Mouse (Mus musculus) adrenal gland, postnatal 10 days (tissue): Measurements from ENCODE around the gene Mlc1. TPM values are rescaled to one million over a fixed set of nuclear protein-coding genes. Genes with fewer than 3 reads are reported as not detected.
A peak's percentile ranks its signal among the peaks of the same experiment; 100 is the strongest.

Experiments
- DNase-seq: peaks from one replicate; pipeline ENCODE4 v3.0.0; 2021; ENCODE audit warnings: mixed read lengths
- long read RNA-seq, 2 experiments: library from polyadenylated mRNA; stranded (forward); transcript quantifications; one replicate each; pipeline ENCODE4 v2.0.0; 2021
- total RNA-seq, 2 experiments: library from RNA; stranded (reverse); gene quantifications; 2 replicates each; pipeline ENCODE4 v1.2.3; 2021

Gene Mlc1
- under 1 TPM in 1 of 2 experiments, not detected in 1; 0.09 TPM for total RNA-seq
- long read RNA-seq, experiment 1, partial matches to known transcripts: 0 of 1 reads
- long read RNA-seq, experiment 1, other reads (novel, unspliced or antisense): 0 of 1 reads
- long read RNA-seq, experiment 2: 0 reads

- DNase-seq: no peak
These were observed at the start of gene Mlc1 for GRCm38 (mm10) chr15:88978281-88979137. Gene Mlc1, minus strand, starts transcription at chr15:88979007.

- no peak for DNase-seq
These were observed 41.7 kb upstream of the Mlc1 start for GRCm38 (mm10) chr15:89020492-89020891.

DNA sequence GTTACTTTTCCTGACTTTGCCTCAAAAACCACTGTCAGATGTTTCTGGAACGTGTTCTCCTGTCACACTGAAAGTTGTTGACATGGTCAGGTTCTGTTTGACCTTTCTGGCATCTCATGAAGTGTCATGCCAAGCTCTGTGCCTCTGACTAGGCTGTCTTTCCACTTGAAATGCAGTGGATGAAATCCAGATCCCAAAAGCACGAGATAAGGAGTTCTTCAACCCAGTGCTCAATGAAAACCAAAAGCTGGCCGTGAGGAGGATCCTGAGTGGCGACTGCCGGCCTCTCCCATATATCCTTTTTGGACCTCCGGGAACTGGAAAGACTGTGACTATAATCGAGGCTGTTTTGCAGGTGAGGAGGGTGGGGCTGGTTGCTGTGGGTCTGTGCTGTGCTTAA is 41.3 kb upstream of the Mlc1 start:
- DNase-seq: no peak

DNA sequence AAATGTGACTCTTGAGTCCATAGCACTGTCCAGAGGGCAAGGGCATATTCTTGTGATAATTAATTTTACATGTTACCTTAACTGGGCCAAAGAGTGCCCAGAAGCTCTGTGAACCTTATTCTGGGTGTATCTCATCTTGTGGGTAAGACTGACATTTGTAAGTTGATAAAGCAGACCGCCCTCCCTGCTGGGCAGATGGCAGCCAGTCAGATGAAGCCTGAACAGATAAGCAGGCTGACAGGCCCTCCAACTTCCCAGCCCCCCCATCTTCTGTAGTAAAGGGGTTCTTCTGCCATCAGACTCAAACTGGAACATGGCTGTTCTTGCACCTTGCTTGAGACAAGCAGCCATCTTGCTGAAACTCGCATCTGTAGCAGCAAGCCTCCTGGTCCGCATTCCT is 37.9 kb upstream of the Mlc1 start:
- no peak for DNase-seq

- no peak for DNase-seq
These were observed 29.0 kb upstream of the Mlc1 start for GRCm38 (mm10) chr15:89007781-89008180.

DNA sequence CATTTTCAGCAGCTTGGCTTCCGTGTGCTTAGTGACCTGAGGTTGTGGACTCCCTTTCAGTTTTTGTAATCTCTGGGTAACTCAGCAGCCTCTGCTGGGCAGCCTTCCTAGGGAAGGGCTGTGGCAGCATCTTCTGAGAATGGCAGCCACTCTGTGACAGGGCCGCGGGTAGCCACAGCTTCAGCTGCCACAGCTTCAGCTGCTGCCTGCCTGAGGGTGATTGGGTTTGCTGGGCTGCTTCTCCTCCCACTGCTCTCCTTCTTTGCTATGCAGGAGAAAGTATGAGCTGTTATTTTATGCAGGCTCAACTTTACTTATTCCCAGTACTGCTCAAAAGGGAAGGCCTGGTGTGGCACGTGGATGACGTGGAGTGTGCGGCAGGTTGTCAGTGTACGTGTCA is 28.2 kb upstream of the Mlc1 start:
- DNase-seq: no peak

DNA sequence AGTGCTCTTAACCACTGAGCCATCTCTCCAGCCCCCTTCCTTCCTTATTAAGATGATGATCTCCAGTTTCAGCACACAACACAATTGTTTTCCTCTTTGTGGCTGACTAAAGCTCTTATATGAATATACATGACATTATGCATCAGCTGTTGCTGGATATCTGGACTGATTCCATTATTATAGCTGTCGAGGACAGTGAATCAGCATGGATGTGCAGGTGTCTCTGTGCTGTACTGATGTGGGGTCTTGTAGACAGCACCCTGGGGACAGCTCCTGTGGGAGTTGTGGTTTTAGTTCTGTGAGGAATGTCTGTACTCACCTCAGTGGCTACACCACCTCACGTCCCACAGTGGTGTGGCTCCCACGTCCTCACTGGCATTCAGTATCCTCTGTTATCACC is 22.4 kb upstream of the Mlc1 start:
- DNase-seq: no peak

DNA sequence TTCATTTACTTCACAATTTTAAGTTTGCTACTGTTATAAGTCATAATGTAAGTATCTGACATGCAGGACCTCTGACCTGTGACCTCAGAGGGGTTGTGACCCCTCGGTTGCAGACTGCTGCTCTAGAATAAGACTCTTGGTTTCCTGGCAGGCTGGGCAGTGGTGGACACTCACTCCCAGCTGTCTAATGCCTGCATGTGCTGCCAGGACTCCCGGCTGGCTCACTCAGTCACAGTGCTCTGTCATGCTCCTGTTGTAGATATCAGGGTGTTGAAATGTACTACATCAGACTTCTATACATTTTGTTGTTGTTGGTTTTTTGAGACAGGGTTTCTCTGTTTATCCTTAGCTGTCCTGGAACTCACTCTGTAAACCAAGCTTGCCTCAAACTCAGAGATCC is 21.6 kb upstream of the Mlc1 start:
- DNase-seq: no peak

- peak; percentile 12 for DNase-seq
These were observed 20.3 kb upstream of the Mlc1 start for GRCm38 (mm10) chr15:88999124-88999523.

DNA sequence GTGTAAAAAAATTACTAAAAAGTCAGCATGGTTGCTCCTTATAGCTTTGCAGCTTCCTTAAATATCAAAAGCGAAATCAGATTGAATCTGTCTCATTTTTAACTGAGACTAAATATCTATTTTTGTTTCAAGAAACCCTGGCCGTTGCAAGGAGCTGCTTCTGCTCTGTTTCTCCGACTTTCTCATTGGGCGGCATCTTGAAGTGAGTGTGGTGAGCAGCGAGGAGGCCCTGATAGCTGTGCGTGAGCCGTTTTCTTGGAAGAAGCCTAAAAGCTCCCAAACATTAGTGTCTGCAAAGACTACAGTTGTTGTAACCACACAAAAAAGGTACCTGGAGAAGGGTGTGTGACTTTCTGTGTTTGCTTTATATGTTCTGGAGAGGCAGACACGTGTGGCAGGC is 19.8 kb upstream of the Mlc1 start:
- DNase-seq: no peak

- DNase-seq: peak; percentile 39
These were observed 10.4 kb upstream of the Mlc1 start for GRCm38 (mm10) chr15:88989236-88989635.

DNA sequence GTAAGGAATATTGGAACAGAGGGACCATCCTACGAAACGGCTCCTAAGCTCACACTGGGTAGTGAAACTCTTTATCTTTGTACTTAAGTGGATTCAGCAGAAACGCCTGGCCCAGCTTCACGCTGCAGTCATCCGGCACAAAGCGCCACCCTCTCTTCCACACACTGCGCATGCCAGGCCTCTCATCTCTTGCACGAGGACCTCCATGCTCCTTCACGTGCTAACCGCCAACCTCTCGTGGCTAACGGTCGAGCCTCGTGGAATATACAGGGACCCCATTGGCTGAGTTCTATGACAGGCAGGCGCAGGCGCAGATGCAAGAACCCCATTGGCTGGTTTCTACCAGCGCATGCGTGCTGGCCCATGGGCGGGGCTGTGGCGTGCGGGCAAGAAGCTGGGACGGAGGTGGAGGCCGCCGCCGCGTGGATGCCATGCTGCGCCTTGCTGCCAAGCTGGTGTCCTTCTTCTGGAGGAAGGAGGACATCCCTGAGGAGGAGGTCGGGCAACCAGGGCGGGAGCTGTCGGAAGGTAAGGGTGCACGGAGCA is 3.8 kb upstream of the Mlc1 start, which contains the start of gene Mov10l1:
TSS of gene Mov10l1 (plus strand) at position 376 of the 546 bp plus-strand sequence.
- DNase-seq: no peak

DNA sequence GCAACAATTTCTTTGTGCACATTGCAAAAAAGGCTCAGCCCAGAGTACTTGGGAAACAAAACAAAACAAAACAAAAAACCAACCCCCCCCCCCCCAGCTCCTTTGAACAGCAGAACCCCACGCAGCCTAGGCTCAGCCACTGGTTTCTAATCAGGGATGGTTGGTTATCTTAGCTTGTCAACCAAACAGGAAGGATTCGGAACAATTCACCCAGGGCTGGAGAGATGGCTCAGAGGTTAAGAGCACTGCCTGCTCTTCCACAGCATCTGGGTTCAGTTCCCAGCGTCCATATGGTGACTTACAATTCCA is 285 bp upstream of the Mlc1 start:
- DNase-seq: no peak

DNA sequence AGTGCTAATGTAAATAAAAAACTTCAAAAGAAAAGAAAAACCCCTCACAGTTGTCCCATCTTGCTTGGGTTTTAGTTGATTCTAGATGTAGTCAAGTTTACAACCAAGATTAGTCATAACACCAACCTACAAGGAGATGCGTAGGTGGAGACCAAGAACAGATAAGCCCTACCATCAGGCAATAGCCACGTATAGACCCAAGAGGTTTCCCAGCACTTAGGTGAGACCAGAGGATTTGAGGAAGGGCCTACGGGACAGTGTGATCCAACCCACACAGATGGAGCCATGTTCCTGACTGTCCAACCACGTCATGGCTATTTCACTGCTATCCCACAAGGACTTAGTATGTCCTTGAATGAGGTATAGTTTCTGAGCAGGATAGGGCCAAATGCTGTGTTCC is 6.5 kb downstream of the Mlc1 start:
- DNase-seq: no peak

- no peak for DNase-seq
These were observed 14.7 kb downstream of the Mlc1 start for GRCm38 (mm10) chr15:88964070-88964578.

DNA sequence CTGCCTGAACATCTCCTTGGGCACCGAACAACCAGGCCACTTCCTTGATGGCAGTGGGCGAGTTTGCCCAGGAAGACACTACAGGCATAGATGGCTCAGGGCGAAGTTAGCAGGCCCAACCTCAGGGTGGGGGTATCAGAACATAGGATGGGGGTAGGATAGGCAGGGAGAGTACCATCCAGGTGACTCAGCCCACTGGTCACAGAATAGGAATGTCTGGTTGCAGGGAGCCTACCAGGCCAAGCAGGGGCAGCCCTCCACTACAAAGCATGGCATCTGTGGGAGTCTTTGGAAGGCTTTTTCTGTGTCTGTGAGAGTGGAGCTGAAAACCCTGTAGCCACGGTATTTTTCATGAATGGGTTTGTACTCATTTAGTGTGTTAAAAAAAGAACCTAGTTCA is 21.3 kb downstream of the Mlc1 start:
- DNase-seq: no peak

DNA sequence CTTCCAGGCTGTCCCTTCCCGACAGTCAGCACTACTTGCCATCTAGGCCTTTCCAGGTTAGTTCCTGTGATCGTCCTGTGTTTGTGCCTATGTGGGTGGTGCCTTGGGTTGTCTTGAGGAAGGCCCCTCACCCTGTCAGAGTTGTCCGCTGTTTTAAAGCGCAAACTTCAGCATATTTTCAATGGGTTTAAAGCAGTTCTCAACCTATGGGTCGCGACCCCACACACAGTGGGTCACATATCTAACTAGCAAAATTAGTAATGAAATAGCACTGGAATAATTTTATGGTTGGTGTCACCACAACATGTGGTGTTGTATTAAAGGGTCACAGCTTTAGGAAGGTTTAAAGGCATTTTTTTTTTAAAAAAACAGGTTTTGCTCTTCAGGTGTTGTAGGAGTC is 23.5 kb downstream of the Mlc1 start:
- DNase-seq: no peak

DNA sequence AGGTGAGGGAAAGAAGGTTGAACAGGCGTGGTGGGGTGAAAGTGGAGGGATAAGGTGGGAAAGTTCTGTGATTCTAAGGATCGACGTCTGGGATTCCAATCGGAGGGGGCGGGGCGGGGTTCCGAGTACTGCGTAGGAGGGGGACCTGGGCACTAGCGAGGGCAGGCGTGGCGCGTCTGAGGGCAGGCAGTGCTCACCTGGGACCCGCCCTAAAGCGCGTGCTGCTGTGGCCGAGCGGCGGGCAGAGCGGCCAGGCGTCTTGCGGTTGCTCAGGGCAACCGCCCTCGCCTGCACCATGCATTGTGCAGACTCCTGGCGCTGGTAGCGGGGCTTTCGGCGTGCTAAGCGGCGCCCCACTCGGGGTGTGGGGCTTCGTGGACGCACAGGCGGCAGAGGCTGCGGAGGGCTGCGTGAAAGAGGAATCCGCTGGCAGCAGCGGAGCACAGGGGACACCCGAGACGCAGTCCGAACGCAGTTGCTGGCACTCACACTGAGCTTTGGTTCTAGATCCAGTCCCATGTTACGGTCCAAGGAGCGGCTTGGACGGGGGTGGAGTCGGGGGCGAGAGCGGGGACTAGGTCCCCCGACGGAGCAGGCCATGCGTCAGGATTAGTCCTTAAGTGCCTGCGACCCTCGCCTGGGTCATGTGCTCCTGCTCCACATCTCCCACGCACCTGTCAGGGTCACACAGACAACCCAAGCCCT is 24.3 kb downstream of the Mlc1 start, which contains the start of gene Ttll8:
TSS of gene Ttll8 (minus strand) at position 51 of the 705 bp plus-strand sequence.
- peak; percentile 35 for DNase-seq

- no peak for DNase-seq
These were observed 27.6 kb downstream of the Mlc1 start for GRCm38 (mm10) chr15:88951246-88951645.

GRCm38 (mm10) chr15:88946851-88947250 is 32.0 kb downstream of the Mlc1 start:
- peak; percentile 38 for DNase-seq

DNA sequence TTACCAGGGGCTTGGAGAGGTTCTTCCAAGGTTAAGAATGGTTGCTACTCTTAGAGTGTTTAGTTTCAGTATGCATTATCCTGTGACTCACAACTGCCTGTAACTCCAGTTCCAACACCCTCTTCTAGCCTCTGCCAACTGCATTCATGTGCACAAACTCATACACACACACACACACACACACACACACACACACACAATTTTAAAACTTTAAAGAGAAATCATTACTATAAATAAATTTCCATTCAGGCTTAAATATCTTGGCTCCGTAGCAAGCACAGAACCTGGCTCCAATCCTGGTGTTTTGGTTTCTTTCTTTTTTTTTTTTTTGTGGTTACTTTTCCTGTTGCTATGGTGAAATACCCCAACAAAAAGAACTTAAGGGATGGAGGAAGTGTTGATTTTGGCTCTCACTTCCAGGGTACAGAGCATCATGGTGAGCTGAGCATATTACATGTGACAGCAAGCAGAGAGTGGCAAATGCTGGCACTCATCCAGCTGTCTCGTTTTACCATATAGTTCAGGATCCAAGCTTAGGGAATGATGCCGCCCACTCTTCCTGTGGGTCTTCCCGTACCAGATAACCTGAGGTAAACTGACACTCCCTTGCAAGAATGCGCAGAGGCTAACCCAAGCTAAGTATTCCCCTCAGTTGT is 34.8 kb downstream of the Mlc1 start:
- no peak for DNase-seq

DNA sequence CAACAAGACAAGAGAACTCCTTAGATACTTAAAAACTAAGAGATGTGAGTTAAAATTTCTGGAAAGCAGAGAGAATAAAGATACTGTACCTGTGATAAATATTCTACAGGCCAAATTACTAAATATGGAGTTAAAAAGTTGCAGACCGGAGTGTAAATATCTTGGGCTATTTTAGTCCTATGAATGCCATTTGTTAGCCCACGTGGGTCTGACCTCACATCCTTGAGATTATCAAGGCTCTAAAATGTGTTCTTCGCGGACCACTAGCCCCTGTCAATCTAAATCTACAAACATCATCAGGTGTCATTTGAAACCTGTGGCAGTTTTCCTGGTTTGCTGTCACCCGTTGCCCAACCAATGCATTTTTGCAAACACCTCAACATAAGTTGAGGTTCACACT is 36.0 kb downstream of the Mlc1 start:
- no peak for DNase-seq

GRCm38 (mm10) chr15:88937291-88937650 is 41.5 kb downstream of the Mlc1 start:
- no peak for DNase-seq
